Mouse (Mus musculus) bone marrow macrophage, adult 2 months (primary cell): Measurements from ENCODE around the gene Josd1. TPM values are rescaled to one million over a fixed set of nuclear protein-coding genes. Genes with fewer than 3 reads are reported as not detected.
A peak's percentile ranks its signal among the peaks of the same experiment; 100 is the strongest.
"Not testable (repeated sequence)": the region's sequence is repeated elsewhere in the genome, so short reads cannot be mapped to it uniquely, and the experiment has no call there.

Experiments used
- H3K27ac ChIP-seq: 2 replicates; pipeline ENCODE4 v1.5.1; 2012; ENCODE audit warnings: low read depth, low read length; ENCODE audit not compliant: insufficient read depth
- H3K4me1 ChIP-seq: 2 replicates; pipeline ENCODE4 v1.6.1; 2012; ENCODE audit warnings: low read length; ENCODE audit not compliant: control insufficient read depth, insufficient read depth
- H3K4me3 ChIP-seq: 2 replicates; pipeline ENCODE4 v1.5.1; 2012; ENCODE audit warnings: mild to moderate bottlenecking, low read length, moderate library complexity; ENCODE audit not compliant: insufficient read depth
- CTCF ChIP-seq: IDR thresholded peaks from 2 replicates; pipeline ENCODE4 v1.5.1; 2012; ENCODE audit warnings: low read depth, mild to moderate bottlenecking, low read length, moderate library complexity
- POLR2A ChIP-seq: IDR thresholded peaks from 2 replicates; pipeline ENCODE4 v1.6.1; 2012; ENCODE audit warnings: mild to moderate bottlenecking, low read depth, low read length, borderline replicate concordance
- polyA plus RNA-seq: library from polyadenylated mRNA; stranded (reverse); fragments of >200 nt; gene quantifications from 2 replicates; pipeline ENCODE4 v1.2.4, GENCODE M21; 2012; ENCODE audit not compliant: missing spikeins, insufficient read depth, insufficient read length

Josd1 gene
- polyA plus RNA-seq, 1 experiment = 20.2 TPM

DNA sequence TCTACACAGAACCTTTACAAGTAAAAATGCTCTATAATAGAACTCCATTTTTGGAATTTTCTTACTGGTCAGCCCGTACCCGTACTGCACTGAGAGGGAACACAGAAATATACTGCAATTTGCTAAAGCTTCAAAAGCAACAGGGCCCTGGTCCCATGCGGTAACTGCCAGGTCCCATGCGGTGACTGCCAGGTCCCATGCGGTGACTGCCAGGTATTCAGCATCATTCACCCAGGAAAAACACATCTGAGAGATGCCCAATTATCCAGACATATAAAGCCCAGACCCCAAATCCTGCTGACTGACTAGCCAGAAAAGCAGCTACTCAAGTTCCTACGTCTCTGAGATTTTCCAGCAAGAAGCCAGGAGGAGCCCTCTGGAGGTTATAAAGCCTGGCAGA is 3.1 kb downstream of the Josd1 start:
- TF ChIP-seq POLR2A (no peak), CTCF (no peak)
- H3K4me3 ChIP-seq = peak overlapping the region; percentile 99
- no peak overlapping the region for H3K27ac ChIP-seq
- peaks cover 37% of the 10 kb centered on the region for H3K4me1 ChIP-seq

DNA sequence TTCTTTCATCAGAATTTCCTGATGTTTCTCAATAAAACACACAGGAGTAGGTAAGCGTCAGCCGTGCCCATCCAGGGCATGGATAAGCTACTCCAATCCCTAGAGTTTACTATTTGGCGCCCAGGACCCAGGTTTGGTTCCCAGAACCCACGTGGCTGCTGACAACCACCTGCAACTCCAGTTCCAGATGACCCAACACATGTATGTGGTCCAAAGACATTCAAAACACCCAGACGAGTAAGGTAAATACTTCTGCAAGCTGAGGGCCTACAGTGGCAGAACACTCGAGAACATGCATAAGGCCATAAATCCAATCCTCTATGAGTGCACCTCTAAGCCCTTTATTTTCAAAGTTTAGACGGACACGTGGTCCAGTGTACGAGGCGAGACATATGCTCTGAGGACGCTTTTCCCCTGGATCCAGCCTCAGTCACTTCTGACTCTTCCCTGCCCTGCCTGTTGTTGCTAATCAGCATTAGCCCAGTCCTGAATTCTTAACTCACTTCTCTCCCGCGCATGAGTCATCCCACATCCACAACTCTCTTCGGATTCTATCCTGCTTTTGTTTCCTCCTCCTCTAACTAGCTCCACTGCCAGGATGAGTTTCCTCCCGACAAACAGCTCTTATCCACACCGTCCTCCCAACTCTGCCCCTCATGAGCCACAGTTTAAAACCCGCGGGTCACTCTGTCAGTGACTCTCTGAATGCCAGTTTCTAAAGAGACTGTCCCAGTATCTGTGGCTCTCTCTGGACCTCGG is 3.8 kb downstream of the Josd1 start:
- H3K27ac ChIP-seq = no peak overlapping the region
- TF ChIP-seq POLR2A (no peak), CTCF (no peak)
- H3K4me1 ChIP-seq = peaks cover 33% of the 10 kb centered on the region
- peak overlapping the region; percentile 99 for H3K4me3 ChIP-seq

DNA sequence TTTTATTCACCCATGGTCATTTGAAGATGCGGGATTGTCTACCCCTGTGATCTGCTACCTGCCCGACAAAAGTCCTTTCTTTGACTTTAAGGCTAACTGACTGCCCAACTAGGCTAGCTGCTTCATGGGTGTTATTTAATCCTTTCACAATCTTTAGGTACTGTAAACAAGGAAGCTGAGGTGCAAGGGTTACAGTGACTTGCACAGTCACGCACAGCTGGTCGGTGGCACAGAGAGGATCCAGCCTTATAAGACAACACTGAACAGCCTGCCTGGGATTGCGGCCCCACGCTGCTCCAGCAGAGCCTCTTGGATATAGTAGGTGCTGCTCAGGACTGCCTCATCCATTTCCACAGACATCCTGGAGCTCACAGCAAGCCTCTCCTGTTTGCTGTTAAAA is 4.6 kb downstream of the Josd1 start:
- TF ChIP-seq POLR2A (no peak), CTCF (no peak)
- peaks cover 33% of the 10 kb centered on the region for H3K4me1 ChIP-seq
- no peak overlapping the region for H3K4me3 ChIP-seq
- no peak overlapping the region for H3K27ac ChIP-seq

DNA sequence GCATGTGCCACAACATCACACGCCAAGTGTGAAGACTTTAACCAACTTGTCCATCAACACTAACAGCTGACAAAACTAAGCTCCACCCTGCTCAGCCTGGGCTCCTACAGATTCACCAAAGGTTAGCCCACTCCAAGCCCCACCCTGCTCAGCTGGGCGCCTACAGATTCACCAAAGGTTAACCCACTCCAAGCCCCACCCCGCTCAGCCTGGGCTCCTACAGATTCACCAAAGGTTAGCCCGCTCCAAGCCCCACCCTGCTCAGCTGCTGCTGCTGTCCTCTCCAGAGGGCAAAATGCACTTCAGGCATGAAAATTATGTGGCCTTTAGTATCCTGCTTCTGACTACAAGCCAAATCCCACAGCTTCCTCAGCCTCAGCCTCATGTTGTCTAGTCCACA is 5.7 kb downstream of the Josd1 start:
- Histone ChIP-seq H3K4me1 (peaks cover 33% of the 10 kb centered on the region), H3K27ac (no peak overlapping the region), H3K4me3 (no peak overlapping the region)
- TF ChIP-seq CTCF = no peak
- no peak for TF ChIP-seq POLR2A

DNA sequence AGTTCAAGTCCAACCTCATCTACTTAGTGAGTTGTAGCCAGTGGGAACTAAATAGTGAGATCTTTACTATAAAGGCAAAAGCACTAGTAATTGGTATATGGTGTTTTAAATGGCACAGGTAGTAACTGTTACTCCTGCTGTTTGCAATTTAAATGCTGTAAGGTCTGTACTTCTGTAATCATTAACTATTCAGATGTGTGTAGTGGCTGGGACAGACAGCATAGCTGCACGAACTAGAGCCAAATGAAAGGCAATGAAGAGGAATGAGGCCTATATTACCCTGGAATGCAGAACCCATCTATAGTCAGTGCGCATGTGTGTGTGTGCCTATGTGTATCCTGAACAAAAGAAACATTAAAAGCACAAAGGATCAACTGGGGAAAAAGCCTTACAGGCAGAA is 9.8 kb downstream of the Josd1 start:
- H3K4me1 ChIP-seq = peaks cover 15% of the 10 kb centered on the region
- no peak overlapping the region for H3K27ac ChIP-seq
- TF ChIP-seq CTCF = no peak
- no peak for TF ChIP-seq POLR2A

DNA sequence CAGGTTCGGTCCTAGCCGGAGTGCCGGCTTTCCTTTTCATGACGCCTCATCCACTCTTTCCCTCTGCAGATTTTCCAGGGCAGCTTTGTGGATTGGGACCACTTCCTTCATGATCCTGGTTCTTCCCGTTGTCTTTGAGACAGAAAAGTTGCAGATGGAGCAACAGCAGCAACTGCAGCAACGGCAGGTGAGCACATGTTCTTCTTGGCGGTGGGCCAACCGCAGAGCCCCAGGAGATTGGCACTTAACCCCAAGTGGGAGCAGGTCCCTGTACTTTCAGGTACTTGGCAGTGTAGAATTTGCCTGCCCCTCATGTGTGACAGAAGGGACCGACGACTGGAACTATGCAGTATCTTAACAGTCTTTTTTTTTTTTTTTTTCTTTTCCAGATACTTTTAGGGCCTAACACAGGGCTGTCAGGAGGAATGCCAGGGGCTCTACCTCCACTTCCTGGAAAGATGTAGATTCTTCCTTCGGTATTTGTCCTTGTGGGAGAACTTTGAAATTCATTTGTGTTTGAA is 15.8 kb downstream of the Josd1 start:
- not testable (repeated sequence) for H3K27ac ChIP-seq, H3K4me1 ChIP-seq
- peak overlapping the region; percentile 92 for H3K4me3 ChIP-seq

More for the DNA sequence above, 9.8 kb downstream of the Josd1 start:
- no peak overlapping the region for H3K4me3 ChIP-seq

DNA sequence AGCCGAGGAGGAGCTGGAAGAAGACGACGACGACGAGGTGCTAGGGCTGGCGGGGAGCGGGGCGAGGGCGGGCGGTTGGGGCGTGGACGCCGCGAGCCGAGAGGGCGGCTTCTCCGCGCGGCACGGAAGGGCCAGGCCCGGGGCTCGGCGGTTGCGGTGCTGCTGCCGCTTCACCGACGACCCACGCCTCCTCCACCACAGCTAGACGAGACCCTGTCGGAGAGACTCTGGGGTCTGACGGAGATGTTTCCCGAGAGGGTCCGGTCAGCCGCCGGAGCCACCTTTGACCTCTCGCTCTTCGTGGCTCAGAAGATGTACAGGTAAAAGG is 16.8 kb downstream of the Josd1 start:
- no peak overlapping the region for H3K27ac ChIP-seq
- TF ChIP-seq POLR2A (no peak), CTCF (no peak)
- H3K4me3 ChIP-seq = peak overlapping the region; percentile 92
- H3K4me1 ChIP-seq = peaks cover 2% of the 10 kb centered on the region

DNA sequence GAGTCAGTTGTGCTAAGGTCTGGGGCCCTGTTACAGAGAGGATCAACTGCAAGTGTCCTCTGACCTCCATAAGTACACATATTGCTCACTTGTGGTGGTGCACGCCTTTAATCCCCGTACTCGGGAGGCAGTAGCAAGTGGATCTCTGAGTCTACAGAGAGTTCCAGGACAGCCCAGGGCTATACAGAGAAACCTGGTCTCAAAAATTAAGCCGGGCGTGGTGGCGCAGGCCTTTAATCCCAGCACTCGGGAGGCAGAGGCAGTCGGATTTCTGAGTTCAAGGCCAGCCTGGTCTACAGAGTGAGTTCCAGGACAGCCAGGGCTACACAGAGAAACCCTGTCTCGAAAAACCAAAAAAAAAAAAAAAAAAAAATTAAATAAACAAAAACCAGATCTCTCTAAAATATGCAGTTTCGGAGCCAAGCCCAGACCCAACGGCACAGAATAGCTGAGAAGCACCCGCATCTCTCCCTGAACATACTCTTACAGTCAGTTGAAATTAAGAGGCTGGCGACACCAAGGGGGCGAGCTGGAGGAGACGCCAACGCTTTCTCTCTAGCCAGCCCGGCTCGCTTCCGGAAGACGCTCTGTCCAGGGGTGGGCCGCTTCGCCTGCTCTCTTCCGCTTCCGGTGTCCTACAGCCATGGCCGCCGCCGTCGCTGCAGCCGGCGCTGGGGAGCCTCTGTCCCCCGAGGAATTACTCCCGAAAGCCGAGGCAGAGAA is 17.3 kb downstream of the Josd1 start, which contains the start of gene Tomm22:
TSS of gene Tomm22 (plus strand) at position 613 of the 723 bp plus-strand sequence.
- TF ChIP-seq CTCF = no peak
- TF ChIP-seq POLR2A = no peak
- peak within 1 kb of the TSS; percentile 92 for H3K4me3 ChIP-seq
- H3K27ac ChIP-seq = no peak within 1 kb of the TSS
- H3K4me1 ChIP-seq = peaks cover 2% of the 10 kb centered on the region

DNA sequence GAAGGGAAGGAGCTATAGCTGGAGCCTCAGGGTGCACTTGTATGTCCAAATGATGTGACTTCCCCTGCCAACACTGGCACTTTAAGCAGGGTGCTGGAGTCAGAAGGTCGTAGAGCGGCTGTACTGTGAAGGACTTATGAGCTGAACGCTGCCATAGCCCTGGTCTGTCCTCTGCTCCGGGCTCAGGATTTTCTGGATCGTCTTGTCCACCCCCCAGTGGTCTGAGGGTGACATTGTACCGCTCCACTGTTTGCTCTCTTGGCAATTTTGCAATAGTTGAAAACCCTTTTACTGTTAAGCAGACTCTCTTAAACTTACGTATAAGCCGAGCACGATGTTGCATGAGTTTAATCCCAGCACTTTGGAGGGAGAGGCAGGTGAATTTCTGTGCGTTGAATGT is 18.5 kb downstream of the Josd1 start:
- TF ChIP-seq CTCF (no peak), POLR2A (no peak)
- peaks cover 2% of the 10 kb centered on the region for H3K4me1 ChIP-seq
- H3K4me3 ChIP-seq = no peak overlapping the region
- no peak overlapping the region for H3K27ac ChIP-seq

DNA sequence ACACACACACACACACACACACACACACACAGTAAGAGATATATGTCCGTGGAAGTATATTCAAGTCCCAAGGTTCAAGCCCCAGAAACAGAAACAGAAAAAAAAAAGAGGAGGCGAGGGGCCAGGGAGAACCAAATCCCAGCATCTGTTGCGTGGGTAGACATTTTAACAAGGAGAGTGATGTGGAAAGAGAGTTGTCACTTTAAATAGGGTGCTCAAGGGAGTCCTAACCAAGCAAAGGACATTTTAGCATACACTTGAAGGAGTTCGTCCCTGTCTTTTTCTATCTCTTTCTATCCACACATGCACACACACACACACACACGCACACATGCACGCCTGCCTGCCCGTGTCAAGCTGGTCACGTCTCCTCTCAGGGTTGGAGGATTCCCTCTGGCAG is 23.1 kb downstream of the Josd1 start:
- H3K4me3 ChIP-seq = no peak overlapping the region

More for the DNA sequence above, 23.1 kb downstream of the Josd1 start:
- peaks cover 2% of the 10 kb centered on the region for H3K4me1 ChIP-seq
- H3K27ac ChIP-seq = no peak overlapping the region
- TF ChIP-seq CTCF (no peak), POLR2A (no peak)
